Mouse (Mus musculus): ENCODE measurements around the gene Vamp5.

The Vamp5 gene

GRCm38 (mm10) chr6:72389941-72390771 lies 9.9 kb upstream of the Vamp5 start, which contains the start of gene Vamp8:
Vamp8 (minus strand) TSS chr6:72390703.
- DNase-seq (ENCODE audit: low read depth, low spot score): no peak

- DNase-seq (ENCODE audit: low read depth, low spot score): no peak
These were observed 9.2 kb upstream of the Vamp5 start for GRCm38 (mm10) chr6:72389471-72389940.

- DNase-seq (ENCODE audit: low read depth, low spot score): no peak
These were observed 8.6 kb upstream of the Vamp5 start for GRCm38 (mm10) chr6:72388791-72389329.

DNA sequence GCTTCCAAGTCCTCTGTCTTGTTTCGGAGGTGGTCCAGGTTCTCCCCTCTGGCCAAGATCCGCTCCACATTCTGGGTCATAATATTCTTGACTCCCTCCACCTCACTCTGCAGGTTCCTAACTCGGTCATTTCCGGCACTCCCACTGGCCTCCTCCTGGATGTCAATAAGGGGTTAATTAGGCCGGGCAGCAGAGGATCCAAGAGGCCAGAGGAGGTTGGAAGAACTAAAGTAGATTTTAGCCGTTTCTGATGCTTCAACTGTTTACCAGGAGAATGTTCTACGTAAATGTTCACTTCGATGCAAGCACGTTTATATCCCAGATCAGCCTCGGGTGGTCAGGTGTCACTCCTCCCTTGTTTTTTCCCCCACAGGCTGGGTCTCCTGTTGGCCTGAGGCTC lies 8.0 kb upstream of the Vamp5 start:
- no peak for DNase-seq (ENCODE audit: low read depth, low spot score)

- no peak for DNase-seq (ENCODE audit: low read depth, low spot score)
These were observed 7.5 kb upstream of the Vamp5 start for GRCm38 (mm10) chr6:72387816-72388215.

DNA sequence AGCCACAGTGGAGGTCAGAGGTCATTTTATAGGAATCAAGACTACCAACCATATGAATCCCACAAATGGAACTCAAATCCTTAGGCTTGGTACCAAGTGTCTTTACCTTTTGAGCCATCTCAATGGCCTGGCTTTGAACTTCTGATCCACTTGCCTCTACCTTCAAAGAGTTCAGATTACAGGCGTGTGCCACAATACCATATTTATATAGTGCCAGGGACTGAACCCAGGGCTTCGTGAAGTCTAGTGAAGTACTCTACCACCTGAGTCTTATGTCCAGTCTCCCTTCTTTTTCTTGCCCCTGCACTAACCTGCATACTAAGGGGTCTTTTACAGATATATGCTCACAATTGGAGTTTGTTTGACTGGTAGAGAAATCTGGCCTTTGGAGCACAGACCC lies 6.3 kb upstream of the Vamp5 start:
- DNase-seq (ENCODE audit: low read depth, low spot score): no peak

DNA sequence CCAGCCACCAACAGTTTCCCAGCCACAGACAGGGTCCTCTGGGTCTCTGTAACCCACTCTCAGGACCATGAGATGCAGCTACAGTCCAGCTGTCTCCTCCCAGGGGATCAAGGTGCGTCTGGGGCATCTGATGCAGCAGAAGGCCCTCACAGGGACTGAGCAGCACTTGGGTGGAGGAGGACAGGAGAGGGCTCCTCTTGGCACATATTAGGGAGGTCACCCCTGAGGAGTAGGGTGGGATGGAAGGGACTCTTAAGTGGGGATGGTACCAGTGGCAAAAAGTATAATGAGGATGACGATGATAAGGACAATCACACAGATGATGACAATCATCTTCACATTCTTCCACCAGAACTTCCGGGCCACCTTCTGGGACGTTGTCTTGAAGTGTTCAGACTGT lies 5.0 kb upstream of the Vamp5 start:
- no peak for DNase-seq (ENCODE audit: low read depth, low spot score)

DNA sequence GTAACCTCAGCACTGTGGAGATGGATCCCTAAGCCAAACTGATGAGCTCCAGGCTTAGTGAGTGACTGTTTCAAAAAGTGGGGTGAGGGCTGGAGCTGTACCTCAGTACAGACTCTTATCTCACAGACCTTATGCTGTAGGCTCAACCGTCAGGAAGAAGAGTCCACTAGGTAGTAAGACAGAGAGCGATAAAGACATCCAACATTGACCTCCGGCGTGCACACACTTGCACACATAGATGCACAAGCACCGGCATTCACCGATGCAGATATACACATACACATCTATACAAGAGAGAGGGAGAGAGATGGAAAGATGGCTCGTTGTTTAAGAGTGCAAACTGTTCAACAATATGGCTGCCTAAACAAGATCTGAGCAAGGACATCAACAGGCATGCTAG lies 3.7 kb upstream of the Vamp5 start:
- DNase-seq (ENCODE audit: low read depth, low spot score): no peak

- no peak for DNase-seq (ENCODE audit: low read depth, low spot score)
These were observed 3.0 kb upstream of the Vamp5 start for GRCm38 (mm10) chr6:72383142-72383820.

GRCm38 (mm10) chr6:72382494-72382893 lies 2.2 kb upstream of the Vamp5 start:
- no peak for DNase-seq (ENCODE audit: low read depth, low spot score)

DNA sequence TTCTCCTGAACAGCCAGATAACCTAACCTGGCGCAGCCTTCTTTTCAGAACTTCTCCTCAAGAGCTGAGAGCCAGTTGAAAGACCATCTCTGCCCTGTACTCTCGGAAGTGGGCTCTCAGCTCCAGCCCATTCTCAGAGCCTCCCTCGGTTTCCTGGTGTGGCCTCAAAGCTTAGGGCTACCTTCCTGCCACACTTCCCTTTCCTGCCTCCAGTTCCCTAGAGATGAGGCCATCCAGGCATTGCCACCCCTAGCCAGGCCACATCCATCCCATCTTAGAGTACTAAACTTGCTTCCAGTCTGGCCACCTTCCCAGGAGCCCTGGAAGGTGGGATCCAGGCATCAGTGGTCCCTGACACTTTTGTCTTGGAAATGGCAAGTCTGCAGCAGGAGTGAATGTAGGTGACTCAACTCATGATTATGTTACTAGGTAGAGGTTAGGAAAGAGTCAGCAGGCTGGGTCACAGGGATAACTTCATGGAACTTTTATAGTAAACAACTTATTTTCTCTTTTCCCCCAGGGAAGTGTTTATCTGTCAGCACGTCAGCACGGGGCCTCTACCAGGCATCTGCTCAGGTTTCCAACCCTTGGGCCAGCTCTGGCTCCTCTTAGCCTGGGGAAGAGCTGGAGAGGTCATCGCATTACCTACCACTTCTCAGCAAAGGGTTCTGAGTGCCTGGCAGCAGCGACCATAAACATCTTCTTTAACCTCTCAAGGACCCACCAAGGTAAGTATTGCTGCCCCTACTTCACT lies 714 bp downstream of the Vamp5 start:
- DNase-seq (ENCODE audit: low read depth, low spot score): no peak

GRCm38 (mm10) chr6:72378510-72379234 lies 1.6 kb downstream of the Vamp5 start:
- DNase-seq (ENCODE audit: low read depth, low spot score): no peak

DNA sequence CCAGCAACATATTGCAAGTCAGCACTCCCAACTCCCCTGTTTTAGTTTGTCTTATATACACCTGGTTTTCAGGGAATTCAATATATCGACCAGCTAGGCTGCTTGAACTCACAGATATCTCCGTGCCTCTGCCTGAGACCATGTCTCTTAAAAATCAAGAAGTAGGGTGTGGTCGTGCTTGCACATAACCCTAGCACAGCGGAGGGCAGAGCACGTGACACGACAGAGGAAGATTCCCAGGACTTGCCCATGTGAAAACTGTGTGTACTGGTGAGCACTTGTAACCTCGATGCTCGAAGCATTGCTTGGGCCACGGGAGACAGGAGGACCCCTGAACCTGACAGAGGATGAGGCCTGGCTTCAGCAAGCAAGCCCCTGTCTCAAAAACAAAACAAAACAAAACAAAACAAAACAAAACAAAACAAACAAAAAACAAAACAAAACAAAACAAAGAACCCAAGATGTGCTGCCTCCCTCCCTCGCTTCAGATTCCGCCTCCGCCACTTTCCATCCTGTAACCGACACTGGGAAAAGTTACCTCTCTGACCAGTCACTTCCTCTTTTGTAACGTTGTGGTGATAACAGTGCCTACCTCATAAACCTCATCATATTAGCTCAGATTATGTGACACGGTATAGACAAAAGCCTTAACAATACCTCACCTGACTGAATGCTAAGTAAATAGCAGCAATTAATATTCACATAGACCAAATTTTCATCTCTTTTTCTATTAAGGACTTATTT lies 5.3 kb downstream of the Vamp5 start:
- no peak for DNase-seq (ENCODE audit: low read depth, low spot score)

GRCm38 (mm10) chr6:72374206-72374605 lies 6.1 kb downstream of the Vamp5 start:
- DNase-seq (ENCODE audit: low read depth, low spot score): no peak

DNA sequence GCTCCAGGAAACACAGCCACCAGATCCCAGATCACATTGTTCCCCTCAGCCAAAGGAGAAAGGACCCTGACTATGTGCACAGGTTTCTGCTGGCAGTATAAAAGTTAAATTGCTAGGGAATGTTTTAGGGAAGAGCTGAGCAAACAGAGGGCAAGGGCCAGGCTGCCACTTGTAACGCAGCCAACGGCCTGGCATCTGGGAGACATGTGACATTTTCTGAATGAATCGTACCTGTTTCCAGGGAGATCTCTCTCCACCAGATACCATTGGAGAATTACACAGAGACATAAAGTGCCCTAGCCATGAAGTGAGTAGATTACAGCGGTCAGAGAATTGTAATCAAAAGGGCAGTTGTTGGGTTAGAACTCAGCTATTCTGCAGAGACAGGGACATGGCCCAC lies 7.1 kb downstream of the Vamp5 start:
- DNase-seq (ENCODE audit: low read depth, low spot score): no peak

DNA sequence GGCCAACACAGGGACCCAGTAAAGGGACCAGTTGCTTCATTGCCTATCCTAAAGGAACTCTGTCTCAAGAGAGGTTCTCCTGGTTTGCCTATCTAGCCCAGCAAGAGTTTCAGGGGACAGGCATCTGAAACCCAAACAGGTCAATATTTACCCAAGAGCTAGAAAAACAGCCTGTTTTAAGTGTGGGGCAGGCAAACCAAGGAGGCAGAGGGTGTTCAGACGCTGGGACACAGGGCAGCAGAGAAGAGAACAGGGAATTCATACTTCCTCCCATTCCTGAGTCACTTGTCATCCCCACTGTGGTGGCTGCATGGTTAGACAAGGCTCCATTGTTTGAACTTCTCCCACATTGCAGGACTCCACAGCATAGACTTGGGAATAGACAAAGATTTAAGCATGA lies 8.7 kb downstream of the Vamp5 start:
- no peak for DNase-seq (ENCODE audit: low read depth, low spot score)

DNA sequence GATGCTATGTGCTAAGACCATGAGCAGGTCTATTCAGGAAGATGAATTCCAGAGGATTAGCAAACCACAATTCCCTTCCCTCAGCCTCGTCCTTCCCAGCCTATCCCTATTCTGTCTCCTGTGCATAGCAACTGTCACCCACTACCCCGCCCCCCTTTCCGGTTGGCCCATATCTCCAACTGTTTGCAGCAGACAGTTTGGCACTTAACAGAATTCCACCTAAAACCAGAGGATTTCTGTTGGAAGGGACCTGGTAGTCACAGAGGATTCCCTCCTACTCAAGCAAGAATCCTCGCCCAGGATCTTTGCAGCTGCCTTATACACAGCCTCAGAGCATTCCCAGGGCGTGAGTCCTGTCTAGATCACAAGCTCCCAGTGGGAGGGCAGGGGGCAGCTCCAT lies 9.1 kb downstream of the Vamp5 start:
- DNase-seq (ENCODE audit: low read depth, low spot score): no peak

DNA sequence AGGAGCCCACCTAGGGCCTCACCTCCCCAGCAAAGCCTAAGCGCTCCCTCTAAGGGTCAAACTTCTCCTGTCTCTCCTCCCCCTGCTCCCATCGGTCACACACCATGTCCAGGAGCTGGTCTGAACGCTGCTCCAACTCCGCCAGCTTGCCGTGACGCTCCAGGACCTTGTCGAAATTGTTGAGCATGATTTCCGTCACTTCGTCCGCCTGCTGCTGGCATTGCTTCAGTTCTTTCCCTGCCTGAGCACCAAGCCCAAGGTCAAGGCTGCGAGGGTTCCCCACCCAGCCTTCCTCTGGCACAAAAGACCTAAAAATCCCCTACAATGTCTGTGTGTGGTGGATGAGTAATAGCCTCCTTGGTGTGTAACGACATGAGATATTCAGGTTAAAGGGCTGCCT lies 10.2 kb downstream of the Vamp5 start:
- DNase-seq (ENCODE audit: low read depth, low spot score): no peak

DNA sequence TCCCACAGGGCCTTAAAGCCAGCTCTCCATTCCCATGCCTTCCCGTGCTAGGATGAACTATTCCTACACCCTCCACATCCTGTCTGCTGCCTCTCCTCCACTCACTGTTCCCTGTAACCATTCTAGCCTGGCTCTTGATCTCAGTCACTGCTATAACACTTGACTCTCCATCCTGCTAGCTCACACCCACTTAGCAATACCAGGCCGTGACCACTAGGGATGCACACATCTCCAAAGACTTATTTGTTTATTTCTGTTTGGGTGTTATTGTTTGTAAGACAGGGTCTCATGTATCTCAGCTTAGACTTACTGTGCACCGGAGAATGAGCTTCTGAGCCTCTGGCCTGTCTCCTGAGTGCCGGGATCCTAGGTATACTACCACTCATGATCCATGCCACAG lies 10.7 kb downstream of the Vamp5 start:
- no peak for DNase-seq (ENCODE audit: low read depth, low spot score)

- DNase-seq (ENCODE audit: low read depth, low spot score): no peak
These were observed 12.8 kb downstream of the Vamp5 start for GRCm38 (mm10) chr6:72367460-72367974.

Data from WW6 (cell line).